Mouse (Mus musculus) CH12.LX (cell line): ENCODE data around the gene Ick.

ENCODE experiments used
- CTCF ChIP-seq, 2 experiments: IDR thresholded peaks in 1 of 2; conservative IDR thresholded peaks in 1 of 2; 2 replicates each; pipeline ENCODE4 v1.5.1; 2011 to 2012; ENCODE audit warnings: low read depth in 2 of 2, low read length in 2 of 2, improper control_type of control experiment in 1 of 2, inconsistent platforms in 1 of 2, mild to moderate bottlenecking in 1 of 2, moderate library complexity in 1 of 2
- NRF1 ChIP-seq: IDR thresholded peaks from 2 replicates; pipeline ENCODE4 v1.6.1; 2014; ENCODE audit warnings: low read depth, mild to moderate bottlenecking, inconsistent platforms, low read length, improper control_type of control experiment, moderate library complexity
- POLR2A ChIP-seq: IDR thresholded peaks from 2 replicates; pipeline ENCODE4 v1.6.1; 2011; ENCODE audit warnings: low read depth, mild to moderate bottlenecking, improper control_type of control experiment, low read length
- UBTF ChIP-seq: IDR thresholded peaks from 2 replicates; pipeline ENCODE4 v1.6.1; 2012; ENCODE audit warnings: low read depth, mild to moderate bottlenecking, inconsistent platforms, low read length, improper control_type of control experiment, moderate library complexity
- ZKSCAN1 ChIP-seq: IDR thresholded peaks from 2 replicates; pipeline ENCODE4 v1.6.1; 2012; ENCODE audit warnings: low read depth, inconsistent platforms, low read length, improper control_type of control experiment, borderline replicate concordance

GRCm38 (mm10) chr9:78197801-78198200 is 88.8 kb downstream of the Ick start:
- no peak for TF ChIP-seq CTCF (conservative IDR thresholded peaks at IDR 0.05 in 1 of 2, IDR thresholded peaks at IDR 0.05 in 1 of 2; ENCODE audit: low read depth in 2 of 2, low read length in 2 of 2)
- no peak for TF ChIP-seq NRF1
- no peak for TF ChIP-seq UBTF
- TF ChIP-seq ZKSCAN1, result no peak
- TF ChIP-seq POLR2A, result no peak
